Mouse (Mus musculus) myocyte (in vitro differentiated cells): Measurements from ENCODE around the gene Gng5. TPM values are rescaled to one million over a fixed set of nuclear protein-coding genes. Genes with fewer than 3 reads are reported as not detected.

Experiments used
- H3K27me3 ChIP-seq: one replicate; pipeline ENCODE4 v1.6.1; 2011; ENCODE audit not compliant: control insufficient read depth, insufficient read depth, insufficient read length
- H3K36me3 ChIP-seq: one replicate; pipeline ENCODE4 v1.6.1; 2011; ENCODE audit not compliant: control insufficient read depth, insufficient read depth
- H3K4me2 ChIP-seq: one replicate; pipeline ENCODE4 v1.6.1; 2011; ENCODE audit warnings: low read depth, control low read depth
- H3K4me3 ChIP-seq: one replicate; pipeline ENCODE4 v1.5.1; 2011; ENCODE audit warnings: mild to moderate bottlenecking, control low read depth, moderate library complexity
- H3K79me2 ChIP-seq: one replicate; pipeline ENCODE4 v1.6.1; 2011; ENCODE audit not compliant: control insufficient read depth, insufficient read depth
- H3ac ChIP-seq: one replicate; pipeline ENCODE4 v1.6.1; 2011; ENCODE audit not compliant: control insufficient read depth, insufficient read length
- CEBPB ChIP-seq: IDR thresholded peaks from 2 replicates; pipeline ENCODE4 v1.6.1; 2011; ENCODE audit warnings: mild to moderate bottlenecking, moderate library complexity; ENCODE audit not compliant: poor library complexity, insufficient read depth, severe bottlenecking
- E2F4 ChIP-seq: IDR thresholded peaks from one replicate; pipeline ENCODE4 v1.6.1; 2011; ENCODE audit warnings: mild to moderate bottlenecking, control low read depth, moderate library complexity; ENCODE audit not compliant: insufficient read depth
- MAX ChIP-seq: IDR thresholded peaks from one replicate; pipeline ENCODE4 v1.6.1; 2011; ENCODE audit warnings: low read depth, mild to moderate bottlenecking, control low read depth
- MYOD1 ChIP-seq, 3 experiments: IDR thresholded peaks; one replicate each; pipeline ENCODE4 v1.6.1; 2011; ENCODE audit warnings: control low read depth in 2 of 3, low read depth in 2 of 3, mild to moderate bottlenecking in 2 of 3, moderate library complexity in 1 of 3; ENCODE audit not compliant: insufficient read length in 2 of 3, control insufficient read depth in 1 of 3
- MYOG ChIP-seq, 3 experiments: IDR thresholded peaks; one replicate each; pipeline ENCODE4 v1.6.1; 2011; ENCODE audit warnings: control low read depth in 2 of 3, low read depth in 2 of 3, mild to moderate bottlenecking in 2 of 3; ENCODE audit not compliant: insufficient read length in 2 of 3, control insufficient read depth in 1 of 3, insufficient read depth in 1 of 3
- POLR2A ChIP-seq: IDR thresholded peaks from one replicate; pipeline ENCODE4 v1.6.1; 2011; ENCODE audit warnings: low read depth, mild to moderate bottlenecking, control low read depth, moderate library complexity; ENCODE audit not compliant: insufficient read length
- POLR2AphosphoS2 ChIP-seq: IDR thresholded peaks from one replicate; pipeline ENCODE4 v1.6.1; 2011; ENCODE audit warnings: low read depth, control low read depth; ENCODE audit not compliant: insufficient read length
- REST ChIP-seq: IDR thresholded peaks from one replicate; pipeline ENCODE4 v1.6.1; 2011; ENCODE audit warnings: mild to moderate bottlenecking, control low read depth, moderate library complexity; ENCODE audit not compliant: insufficient read depth, insufficient read length
- SRF ChIP-seq: IDR thresholded peaks from one replicate; pipeline ENCODE4 v1.6.1; 2011; ENCODE audit warnings: low read depth; ENCODE audit not compliant: control insufficient read depth, insufficient read length
- TCF12 ChIP-seq: IDR thresholded peaks from one replicate; pipeline ENCODE4 v1.6.1; 2011; ENCODE audit warnings: mild to moderate bottlenecking, control low read depth; ENCODE audit not compliant: poor library complexity, insufficient read depth, severe bottlenecking
- TCF3 ChIP-seq: IDR thresholded peaks from one replicate; pipeline ENCODE4 v1.6.1; 2011; ENCODE audit warnings: low read depth, control low read depth; ENCODE audit not compliant: insufficient read length
- USF1 ChIP-seq: IDR thresholded peaks from one replicate; pipeline ENCODE4 v1.6.1; 2011; ENCODE audit warnings: low read depth, mild to moderate bottlenecking, control low read depth, moderate library complexity
- polyA plus RNA-seq: library from polyadenylated mRNA; unstranded; fragments of >200 nt; fragmentation: generic; extraction: Trizol; gene quantifications from one replicate; pipeline ENCODE4 v1.2.1, GENCODE M21; 2012; ENCODE audit warnings: missing spikeins

Gng5 gene
- polyA plus RNA-seq, 1 experiment, result 451 TPM

DNA sequence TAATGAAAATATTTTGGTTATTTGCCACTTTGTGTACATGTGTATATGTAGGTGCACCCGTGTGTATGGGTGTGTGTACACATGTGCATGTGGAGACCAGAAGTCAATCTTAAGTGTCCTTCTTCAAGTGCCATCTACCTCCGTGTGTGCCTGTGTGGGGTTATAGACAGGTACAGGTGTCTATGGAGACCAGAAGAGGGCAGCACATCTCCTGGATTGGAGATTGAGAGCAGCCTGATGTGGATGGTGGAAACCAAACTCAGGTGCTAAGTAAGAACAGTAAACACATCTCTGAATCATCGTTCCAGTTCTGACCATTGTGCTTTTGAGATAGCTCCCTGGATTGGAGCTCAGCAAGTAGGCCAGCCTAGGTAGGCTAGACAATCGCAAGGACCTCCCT lies 13.1 kb upstream of the Gng5 start:
- Histone ChIP-seq H3K36me3 (no peaks in the 10 kb centered on the region), H3K27me3 (no peaks in the 10 kb centered on the region), H3K4me3 (no peak overlapping the region), H3K4me2 (no peak overlapping the region), H3K79me2 (no peaks in the 10 kb centered on the region), H3ac (no peak overlapping the region)
- TF ChIP-seq TCF12, result no peak
- no peak for TF ChIP-seq POLR2AphosphoS2
- no peak for TF ChIP-seq MYOG (IDR thresholded peaks at IDR 0.05; ENCODE audit: control insufficient read depth in 1 of 3, insufficient read depth in 1 of 3, insufficient read length in 2 of 3, low read depth in 2 of 3)
- no peak for TF ChIP-seq POLR2A
- no peak for TF ChIP-seq MAX
- TF ChIP-seq REST, result no peak
- TF ChIP-seq MYOD1 (IDR thresholded peaks at IDR 0.05; ENCODE audit: control insufficient read depth in 1 of 3, insufficient read length in 2 of 3, low read depth in 2 of 3), result no peak
- TF ChIP-seq USF1, result no peak
- no peak for TF ChIP-seq CEBPB
- no peak for TF ChIP-seq SRF
- TF ChIP-seq TCF3, result no peak
- TF ChIP-seq E2F4, result no peak

DNA sequence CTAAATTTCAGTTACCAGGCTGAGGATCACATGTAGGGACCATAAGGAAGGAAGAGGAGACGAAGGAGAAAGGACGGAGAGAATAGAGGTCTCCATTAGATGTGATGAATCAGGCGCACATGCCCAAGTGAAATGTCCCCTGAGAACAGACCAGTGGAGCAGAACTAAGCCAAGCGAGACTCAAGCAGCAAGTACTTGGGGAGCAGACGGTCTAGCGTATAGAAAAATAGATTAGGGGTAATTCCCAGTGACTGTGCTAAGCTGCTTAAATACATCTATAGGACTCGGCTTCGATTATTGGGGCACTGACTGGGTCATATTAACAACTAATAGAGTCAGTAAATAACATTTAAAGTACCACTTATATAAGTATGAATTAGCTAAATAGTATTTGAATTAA lies 4.7 kb upstream of the Gng5 start:
- no peak overlapping the region for H3K4me3 ChIP-seq
- no peak overlapping the region for H3ac ChIP-seq
- TF ChIP-seq MYOD1 (IDR thresholded peaks at IDR 0.05; ENCODE audit: control insufficient read depth in 1 of 3, insufficient read length in 2 of 3, low read depth in 2 of 3), result no peak
- no peak for TF ChIP-seq MAX
- TF ChIP-seq E2F4, result no peak
- no peak for TF ChIP-seq POLR2A
- no peaks in the 10 kb centered on the region for H3K36me3 ChIP-seq
- H3K79me2 ChIP-seq, result peaks cover under 1% of the 10 kb centered on the region
- H3K4me2 ChIP-seq, result no peak overlapping the region
- H3K27me3 ChIP-seq, result no peaks in the 10 kb centered on the region

GRCm38 (mm10) chr3:146498989-146499388 lies 618 bp upstream of the Gng5 start:
- Histone ChIP-seq H3ac (peak overlapping the region; percentile 85), H3K27me3 (no peaks in the 10 kb centered on the region), H3K4me2 (peak overlapping the region; percentile 82), H3K4me3 (peak overlapping the region; percentile 97), H3K79me2 (peaks cover 41% of the 10 kb centered on the region), H3K36me3 (peaks cover 20% of the 10 kb centered on the region)
- TF ChIP-seq E2F4, result no peak
- no peak for TF ChIP-seq TCF12
- no peak for TF ChIP-seq TCF3
- TF ChIP-seq POLR2AphosphoS2, result no peak
- TF ChIP-seq POLR2A, result no peak
- no peak for TF ChIP-seq SRF
- no peak for TF ChIP-seq REST
- TF ChIP-seq USF1, result no peak
- no peak for TF ChIP-seq MAX
- no peak for TF ChIP-seq CEBPB
- no peak for TF ChIP-seq MYOG (IDR thresholded peaks at IDR 0.05; ENCODE audit: control insufficient read depth in 1 of 3, insufficient read depth in 1 of 3, insufficient read length in 2 of 3, low read depth in 2 of 3)
- TF ChIP-seq MYOD1 (IDR thresholded peaks at IDR 0.05; ENCODE audit: control insufficient read depth in 1 of 3, insufficient read length in 2 of 3, low read depth in 2 of 3), result no peak

- peak overlapping the region; percentile 80 for H3K4me2 ChIP-seq
- H3K27me3 ChIP-seq, result no peaks in the 10 kb centered on the region
- peak overlapping the region; percentile 85 for H3ac ChIP-seq
- peak overlapping the region; percentile 97 for H3K4me3 ChIP-seq
- peaks cover 32% of the 10 kb centered on the region for H3K36me3 ChIP-seq
- peaks cover 52% of the 10 kb centered on the region for H3K79me2 ChIP-seq
- TF ChIP-seq MYOG (IDR thresholded peaks at IDR 0.05; ENCODE audit: control insufficient read depth in 1 of 3, insufficient read depth in 1 of 3, insufficient read length in 2 of 3, low read depth in 2 of 3) (peak in 1 of 3 experiments; percentile 6), POLR2AphosphoS2 (peak; percentile 20), CEBPB (peak; percentile 88), POLR2A (peak; percentile 34), MAX (no peak)
Measured at GRCm38 (mm10) chr3:146500003-146500809, 599 bp downstream of the Gng5 start.

DNA sequence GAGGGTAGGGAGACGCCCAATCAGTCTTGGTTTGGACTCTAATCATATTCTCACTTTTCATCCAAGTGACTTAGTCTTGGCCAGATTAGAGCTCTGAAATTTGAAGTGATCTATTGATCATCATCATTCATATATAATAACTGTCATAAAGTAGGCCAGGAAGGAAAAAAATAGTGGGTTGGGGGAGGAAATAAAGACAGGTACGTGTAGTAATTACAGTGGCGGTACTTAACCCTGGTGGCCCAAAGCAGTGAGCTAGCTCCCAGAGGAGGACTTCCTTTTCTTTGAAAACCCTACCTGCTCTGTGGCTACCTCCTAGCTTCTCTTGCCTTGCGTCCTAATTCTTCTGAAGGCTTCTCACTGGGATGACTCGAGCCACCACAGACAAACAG lies 1.2 kb downstream of the Gng5 start:
- Histone ChIP-seq H3K4me2 (peak overlapping the region; percentile 80), H3K27me3 (no peaks in the 10 kb centered on the region), H3K36me3 (peaks cover 38% of the 10 kb centered on the region), H3ac (peak overlapping the region; percentile 85), H3K4me3 (peak overlapping the region; percentile 97), H3K79me2 (peaks cover 52% of the 10 kb centered on the region)
- TF ChIP-seq CEBPB (no peak), MYOD1 (IDR thresholded peaks at IDR 0.05; ENCODE audit: control insufficient read depth in 1 of 3, insufficient read length in 2 of 3, low read depth in 2 of 3) (no peak), TCF12 (no peak), MAX (no peak), POLR2AphosphoS2 (no peak), MYOG (IDR thresholded peaks at IDR 0.05; ENCODE audit: control insufficient read depth in 1 of 3, insufficient read depth in 1 of 3, insufficient read length in 2 of 3, low read depth in 2 of 3) (no peak), REST (no peak), USF1 (no peak), SRF (no peak), POLR2A (no peak), E2F4 (no peak), TCF3 (no peak)
